Mouse (Mus musculus): ENCODE measurements around the gene Mier2. TPM values are rescaled to one million over a fixed set of nuclear protein-coding genes. Genes with fewer than 3 reads are reported as not detected.

The Mier2 gene
- polyA plus RNA-seq, 1 experiment from 2014 or later, result 54.2 TPM

GRCm38 (mm10) chr10:79548971-79549723 lies 5.9 kb downstream of the Mier2 start:
- Histone ChIP-seq H3K9me3 (ENCODE audit: control insufficient read depth, low read length) (no peaks in the 10 kb centered on the region), H3K27ac (replicated peaks; ENCODE audit: low read depth, low read length) (no peak overlapping the region), H3K4me2 (ENCODE audit: low read depth, severe bottlenecking) (no peak overlapping the region), H3K27me3 (ENCODE audit: control insufficient read depth, insufficient read depth, low read length) (no peaks in the 10 kb centered on the region), H3K36me3 (ENCODE audit: control insufficient read depth, insufficient read depth, low read length) (peaks cover 33% of the 10 kb centered on the region), H3K9ac (ENCODE audit: low read length) (no peak overlapping the region), H3K4me3 (ENCODE audit: low read depth, low read length) (no peak overlapping the region), H3K4me1 (ENCODE audit: control insufficient read depth, insufficient read depth, low read length) (peaks cover 10% of the 10 kb centered on the region)
- DNase-seq (ENCODE audit: low spot score), result no peak
- 93% methylated on average over 18 of the region's 18 CpGs for WGBS
- no peak for ATAC-seq (ENCODE audit: insufficient number of reproducible peaks, low FRiP score, low TSS enrichment, low read depth)

GRCm38 (mm10) chr10:79548546-79548945 lies 6.5 kb downstream of the Mier2 start:
- 92% methylated on average over 5 of the region's 5 CpGs for WGBS
- Histone ChIP-seq H3K36me3 (ENCODE audit: control insufficient read depth, insufficient read depth, low read length) (peaks cover 36% of the 10 kb centered on the region), H3K4me1 (ENCODE audit: control insufficient read depth, insufficient read depth, low read length) (peaks cover 4% of the 10 kb centered on the region), H3K27ac (replicated peaks; ENCODE audit: low read depth, low read length) (no peak overlapping the region), H3K9ac (ENCODE audit: low read length) (no peak overlapping the region), H3K9me3 (ENCODE audit: control insufficient read depth, low read length) (no peaks in the 10 kb centered on the region), H3K4me3 (ENCODE audit: low read depth, low read length) (no peak overlapping the region), H3K4me2 (ENCODE audit: low read depth, severe bottlenecking) (no peak overlapping the region), H3K27me3 (ENCODE audit: control insufficient read depth, insufficient read depth, low read length) (no peaks in the 10 kb centered on the region)
- ATAC-seq (ENCODE audit: insufficient number of reproducible peaks, low FRiP score, low TSS enrichment, low read depth) (no peak), DNase-seq (ENCODE audit: low spot score) (no peak)

- Histone ChIP-seq H3K4me2 (ENCODE audit: low read depth, severe bottlenecking) (no peak overlapping the region), H3K9ac (ENCODE audit: low read length) (no peak overlapping the region), H3K9me3 (ENCODE audit: control insufficient read depth, low read length) (no peaks in the 10 kb centered on the region), H3K4me3 (ENCODE audit: low read depth, low read length) (no peak overlapping the region), H3K27ac (replicated peaks; ENCODE audit: low read depth, low read length) (no peak overlapping the region), H3K4me1 (ENCODE audit: control insufficient read depth, insufficient read depth, low read length) (no peaks in the 10 kb centered on the region), H3K27me3 (ENCODE audit: control insufficient read depth, insufficient read depth, low read length) (no peaks in the 10 kb centered on the region), H3K36me3 (ENCODE audit: control insufficient read depth, insufficient read depth, low read length) (peaks cover 43% of the 10 kb centered on the region)
- ATAC-seq (ENCODE audit: insufficient number of reproducible peaks, low FRiP score, low TSS enrichment, low read depth), result no peak
- no peak for DNase-seq (ENCODE audit: low spot score)
- 79% methylated on average over 5 of the region's 5 CpGs for WGBS
Observed at GRCm38 (mm10) chr10:79547148-79547675, 7.8 kb downstream of the Mier2 start.

- 93% methylated on average over 11 of the region's 11 CpGs for WGBS
- Histone ChIP-seq H3K4me1 (ENCODE audit: control insufficient read depth, insufficient read depth, low read length) (no peaks in the 10 kb centered on the region), H3K27ac (replicated peaks; ENCODE audit: low read depth, low read length) (no peak overlapping the region), H3K4me2 (ENCODE audit: low read depth, severe bottlenecking) (no peak overlapping the region), H3K27me3 (ENCODE audit: control insufficient read depth, insufficient read depth, low read length) (no peaks in the 10 kb centered on the region), H3K9me3 (ENCODE audit: control insufficient read depth, low read length) (no peaks in the 10 kb centered on the region), H3K4me3 (ENCODE audit: low read depth, low read length) (no peak overlapping the region), H3K9ac (ENCODE audit: low read length) (no peak overlapping the region), H3K36me3 (ENCODE audit: control insufficient read depth, insufficient read depth, low read length) (peaks cover 45% of the 10 kb centered on the region)
- DNase-seq (ENCODE audit: low spot score) (no peak), ATAC-seq (ENCODE audit: insufficient number of reproducible peaks, low FRiP score, low TSS enrichment, low read depth) (no peak)
Observed at GRCm38 (mm10) chr10:79546483-79546882, 8.5 kb downstream of the Mier2 start.

GRCm38 (mm10) chr10:79545891-79546290 lies 9.1 kb downstream of the Mier2 start:
- 92% methylated on average over 12 of the region's 12 CpGs for WGBS
- no peak for DNase-seq (ENCODE audit: low spot score)
- no peak overlapping the region for H3K27ac ChIP-seq (replicated peaks; ENCODE audit: low read depth, low read length)
- H3K36me3 ChIP-seq (ENCODE audit: control insufficient read depth, insufficient read depth, low read length), result peaks cover 45% of the 10 kb centered on the region
- H3K9ac ChIP-seq (ENCODE audit: low read length), result no peak overlapping the region
- no peaks in the 10 kb centered on the region for H3K9me3 ChIP-seq (ENCODE audit: control insufficient read depth, low read length)
- no peak overlapping the region for H3K4me3 ChIP-seq (ENCODE audit: low read depth, low read length)
- no peak for ATAC-seq (ENCODE audit: insufficient number of reproducible peaks, low FRiP score, low TSS enrichment, low read depth)
- H3K4me1 ChIP-seq (ENCODE audit: control insufficient read depth, insufficient read depth, low read length), result no peaks in the 10 kb centered on the region
- H3K4me2 ChIP-seq (ENCODE audit: low read depth, severe bottlenecking), result no peak overlapping the region
- no peaks in the 10 kb centered on the region for H3K27me3 ChIP-seq (ENCODE audit: control insufficient read depth, insufficient read depth, low read length)

- no peak for DNase-seq (ENCODE audit: low spot score)
Observed at GRCm38 (mm10) chr10:79544631-79545030, 10.4 kb downstream of the Mier2 start.

GRCm38 (mm10) chr10:79543884-79544597 lies 11.0 kb downstream of the Mier2 start:
- WGBS, result 87% methylated on average over 9 of the region's 9 CpGs
- no peak overlapping the region for H3K4me3 ChIP-seq (ENCODE audit: low read depth, low read length)
- no peak overlapping the region for H3K4me2 ChIP-seq (ENCODE audit: low read depth, severe bottlenecking)
- peaks cover 45% of the 10 kb centered on the region for H3K36me3 ChIP-seq (ENCODE audit: control insufficient read depth, insufficient read depth, low read length)
- DNase-seq (ENCODE audit: low spot score), result no peak
- ATAC-seq (ENCODE audit: insufficient number of reproducible peaks, low FRiP score, low TSS enrichment, low read depth), result no peak
- no peak overlapping the region for H3K9ac ChIP-seq (ENCODE audit: low read length)
- H3K4me1 ChIP-seq (ENCODE audit: control insufficient read depth, insufficient read depth, low read length), result no peaks in the 10 kb centered on the region
- no peaks in the 10 kb centered on the region for H3K9me3 ChIP-seq (ENCODE audit: control insufficient read depth, low read length)
- H3K27ac ChIP-seq (replicated peaks; ENCODE audit: low read depth, low read length), result no peak overlapping the region
- H3K27me3 ChIP-seq (ENCODE audit: control insufficient read depth, insufficient read depth, low read length), result no peaks in the 10 kb centered on the region

More at GRCm38 (mm10) chr10:79544631-79545030, 10.4 kb downstream of the Mier2 start:
- H3K27me3 ChIP-seq (ENCODE audit: control insufficient read depth, insufficient read depth, low read length), result no peaks in the 10 kb centered on the region
- no peak overlapping the region for H3K27ac ChIP-seq (replicated peaks; ENCODE audit: low read depth, low read length)
- no peak overlapping the region for H3K4me2 ChIP-seq (ENCODE audit: low read depth, severe bottlenecking)
- H3K9ac ChIP-seq (ENCODE audit: low read length), result no peak overlapping the region
- 88% methylated on average over 5 of the region's 5 CpGs for WGBS
- H3K4me3 ChIP-seq (ENCODE audit: low read depth, low read length), result no peak overlapping the region
- no peaks in the 10 kb centered on the region for H3K9me3 ChIP-seq (ENCODE audit: control insufficient read depth, low read length)
- ATAC-seq (ENCODE audit: insufficient number of reproducible peaks, low FRiP score, low TSS enrichment, low read depth), result no peak
- no peaks in the 10 kb centered on the region for H3K4me1 ChIP-seq (ENCODE audit: control insufficient read depth, insufficient read depth, low read length)
- peaks cover 47% of the 10 kb centered on the region for H3K36me3 ChIP-seq (ENCODE audit: control insufficient read depth, insufficient read depth, low read length)

- no peaks in the 10 kb centered on the region for H3K9me3 ChIP-seq (ENCODE audit: control insufficient read depth, low read length)
- WGBS, result 94% methylated on average over 11 of the region's 11 CpGs
- DNase-seq (ENCODE audit: low spot score) (peak; percentile 18), ATAC-seq (ENCODE audit: insufficient number of reproducible peaks, low FRiP score, low TSS enrichment, low read depth) (no peak)
- no peak overlapping the region for H3K4me2 ChIP-seq (ENCODE audit: low read depth, severe bottlenecking)
- no peak overlapping the region for H3K27ac ChIP-seq (replicated peaks; ENCODE audit: low read depth, low read length)
- H3K4me1 ChIP-seq (ENCODE audit: control insufficient read depth, insufficient read depth, low read length), result no peaks in the 10 kb centered on the region
- H3K4me3 ChIP-seq (ENCODE audit: low read depth, low read length), result no peak overlapping the region
- no peaks in the 10 kb centered on the region for H3K27me3 ChIP-seq (ENCODE audit: control insufficient read depth, insufficient read depth, low read length)
- no peak overlapping the region for H3K9ac ChIP-seq (ENCODE audit: low read length)
- peaks cover 32% of the 10 kb centered on the region for H3K36me3 ChIP-seq (ENCODE audit: control insufficient read depth, insufficient read depth, low read length)
Observed at GRCm38 (mm10) chr10:79542171-79542570, 12.8 kb downstream of the Mier2 start.

All from limb, embryonic 11.5 days (tissue).